In genomic region chr11:102448327-102448726, GRCm38 (mm10) we compare ENCODE assay signal across 11 mouse cellular contexts. TPM values are rescaled to one million over a fixed set of nuclear protein-coding genes. Genes with fewer than 3 reads are reported as not detected.
DNase-seq lines count a peak whose midpoint lies in the region; ATAC-seq lines count a peak whose summit lies in the region.
"Had no signal": no experiment of that assay in that cellular context is flagged by ENCODE, and none has a peak within 500 bp of the region (broad histone marks: within the 10 kb centered on the region; RNA-seq: fewer than 3 reads in every experiment).

No protein-coding gene starts in this region.

- H3K4me2 ChIP-seq in midbrain, embryonic 14.5 days (ENCODE audit: low read length), result no peak overlapping the region
- 0 out of 2 replicates have a peak overlapping the region, but pooled peaks have one; percentile 91 for H3K4me2 ChIP-seq in embryonic facial prominence, embryonic 12.5 days (replicated peaks)
- H3K4me2 ChIP-seq in neural tube, embryonic 13.5 days, result peak overlapping the region; percentile 92; the same call in 1 of the 2 replicates

- peaks cover 8% of the 10 kb centered on the region for H3K36me3 ChIP-seq in midbrain, embryonic 10.5 days
- H3K36me3 ChIP-seq in midbrain, embryonic 14.5 days (ENCODE audit: control insufficient read depth, insufficient read depth, low read length), result peaks cover 8% of the 10 kb centered on the region
- H3K36me3 ChIP-seq in embryonic facial prominence, embryonic 12.5 days, result peaks cover 6% of the 10 kb centered on the region; the same call in 1 of the 2 replicates
- peaks cover 6% of the 10 kb centered on the region for H3K36me3 ChIP-seq in neural tube, embryonic 13.5 days

- WGBS in midbrain, embryonic 10.5 days, result 7% methylated on average over 8 of the region's 8 CpGs
- 12% methylated on average over 8 of the region's 8 CpGs for WGBS in midbrain, embryonic 14.5 days
- 16% methylated on average over 8 of the region's 8 CpGs for WGBS in embryonic facial prominence, embryonic 12.5 days
- 11% methylated on average over 8 of the region's 8 CpGs for WGBS in neural tube, embryonic 13.5 days

- ATAC-seq in midbrain, embryonic 14.5 days (ENCODE audit: low FRiP score, low TSS enrichment), result no peak
- ATAC-seq in embryonic facial prominence, embryonic 12.5 days (ENCODE audit: insufficient number of reproducible peaks, insufficient read depth, low FRiP score, low TSS enrichment), result no peak
- ATAC-seq in neural tube, embryonic 13.5 days (ENCODE audit: low read depth), result no peak
- ATAC-seq: CD4-positive, CD25-positive, alpha-beta regulatory T cell, adult 4 months had no signal

- H3K9me3 ChIP-seq in midbrain, embryonic 10.5 days (replicated peaks), result no peaks in the 10 kb centered on the region
- no peaks in the 10 kb centered on the region for H3K9me3 ChIP-seq in midbrain, embryonic 14.5 days (ENCODE audit: control insufficient read depth, low read length)
- no peaks in the 10 kb centered on the region for H3K9me3 ChIP-seq in embryonic facial prominence, embryonic 12.5 days
- no peaks in the 10 kb centered on the region for H3K9me3 ChIP-seq in neural tube, embryonic 13.5 days

- H3K27me3 ChIP-seq in midbrain, embryonic 10.5 days (ENCODE audit: low read depth, poor library complexity, severe bottlenecking), result peaks cover 52% of the 10 kb centered on the region
- H3K27me3 ChIP-seq in midbrain, embryonic 14.5 days (ENCODE audit: control insufficient read depth, insufficient read depth, low read length), result no peaks in the 10 kb centered on the region
- peaks cover 18% of the 10 kb centered on the region for H3K27me3 ChIP-seq in embryonic facial prominence, embryonic 12.5 days
- H3K27me3 ChIP-seq in neural tube, embryonic 13.5 days, result peaks cover 42% of the 10 kb centered on the region

- H3K9ac ChIP-seq in midbrain, embryonic 14.5 days (replicated peaks; ENCODE audit: low read length), result no peak overlapping the region
- no peak overlapping the region for H3K9ac ChIP-seq in embryonic facial prominence, embryonic 12.5 days
- 0 out of 2 replicates have a peak overlapping the region, but pooled peaks have one; percentile 12 for H3K9ac ChIP-seq in neural tube, embryonic 13.5 days

- peaks cover 63% of the 10 kb centered on the region for H3K4me1 ChIP-seq in midbrain, embryonic 10.5 days
- peaks cover 30% of the 10 kb centered on the region for H3K4me1 ChIP-seq in midbrain, embryonic 14.5 days (ENCODE audit: control insufficient read depth, insufficient read depth, low read length)
- peaks cover 35% of the 10 kb centered on the region for H3K4me1 ChIP-seq in embryonic facial prominence, embryonic 12.5 days
- H3K4me1 ChIP-seq in neural tube, embryonic 13.5 days (replicated peaks), result peaks cover 44% of the 10 kb centered on the region

- no peak overlapping the region for H3K27ac ChIP-seq in midbrain, embryonic 10.5 days (replicated peaks)
- no peak overlapping the region for H3K27ac ChIP-seq in midbrain, embryonic 14.5 days (replicated peaks; ENCODE audit: low read depth, low read length)
- no peak overlapping the region for H3K27ac ChIP-seq in embryonic facial prominence, embryonic 12.5 days
- H3K27ac ChIP-seq in neural tube, embryonic 13.5 days (replicated peaks), result no peak overlapping the region
- H3K27ac ChIP-seq: macrophage had no signal

- peak; percentile 51 to 65 for DNase-seq in frontal cortex, postnatal 36 days (ENCODE audit: low spot score in 2 of 2)
- DNase-seq in frontal cortex, postnatal 10 days (ENCODE audit: low spot score in 2 of 2), result no peak
- no peak for DNase-seq in midbrain, embryonic 10.5 days (ENCODE audit: low spot score)
- DNase-seq in midbrain, embryonic 14.5 days, result no peak
- no peak for DNase-seq in urinary bladder, adult 2 months (ENCODE audit: low spot score)
- DNase-seq in adrenal gland, adult (ENCODE audit: inconsistent age in 2 of 2, low spot score in 1 of 2), result no peak
- DNase-seq: adrenal gland, postnatal 36 days had no signal

- H3K4me3 ChIP-seq in midbrain, embryonic 10.5 days, result peak overlapping the region; percentile 97; the same call in 1 of the 2 replicates
- no peak overlapping the region for H3K4me3 ChIP-seq in midbrain, embryonic 14.5 days (replicated peaks; ENCODE audit: low read depth, low read length)
- H3K4me3 ChIP-seq in embryonic facial prominence, embryonic 12.5 days, result no peak overlapping the region
- no peak overlapping the region for H3K4me3 ChIP-seq in neural tube, embryonic 13.5 days

RNA-seq across cellular contexts. Expression of gene Fam171a2, which starts 0.8 kb away (rescaled TPM):
- polyA plus RNA-seq in midbrain, embryonic 10.5 days (2016; fragmentation: Nextera tagmentation; extraction: Ambion mirVana), result 3.0 and 4.0 TPM in 2 replicates
- 28.6 and 50.4 TPM in 2 replicates for polyA plus RNA-seq in midbrain, embryonic 14.5 days (2014; fragmentation: Nextera tagmentation; extraction: Ambion mirVana)
- 13.5 and 15.3 TPM in 2 replicates for polyA plus RNA-seq in embryonic facial prominence, embryonic 12.5 days (2016; fragmentation: Nextera tagmentation; extraction: Ambion mirVana)
- polyA plus RNA-seq in neural tube, embryonic 13.5 days (2015; fragmentation: Nextera tagmentation; extraction: Ambion mirVana), result 20.3 and 21.6 TPM in 2 replicates
- 6.9 and 10.4 TPM in 2 replicates for polyA plus RNA-seq in urinary bladder, adult 2 months (2012; rRNA removed)
- polyA plus RNA-seq: CD4-positive, CD25-positive, alpha-beta regulatory T cell, adult 4 months; macrophage had no signal

RNA-seq across cellular contexts. Expression of gene Grn, which starts 18.2 kb away (rescaled TPM):
- 63.5 and 77.1 TPM in 2 replicates for polyA plus RNA-seq in midbrain, embryonic 10.5 days (2016; fragmentation: Nextera tagmentation; extraction: Ambion mirVana)
- 33.1 and 45.5 TPM in 2 replicates for polyA plus RNA-seq in midbrain, embryonic 14.5 days (2014; fragmentation: Nextera tagmentation; extraction: Ambion mirVana)
- polyA plus RNA-seq in embryonic facial prominence, embryonic 12.5 days (2016; fragmentation: Nextera tagmentation; extraction: Ambion mirVana), result 116 and 126 TPM in 2 replicates
- 83.3 and 88.6 TPM in 2 replicates for polyA plus RNA-seq in neural tube, embryonic 13.5 days (2015; fragmentation: Nextera tagmentation; extraction: Ambion mirVana)
- polyA plus RNA-seq in urinary bladder, adult 2 months (2012; rRNA removed), result 190 and 251 TPM in 2 replicates

RNA-seq across cellular contexts. Expression of gene Itga2b, which starts 21.6 kb away (rescaled TPM):
- 5.8 and 6.9 TPM in 2 replicates for polyA plus RNA-seq in midbrain, embryonic 10.5 days (2016; fragmentation: Nextera tagmentation; extraction: Ambion mirVana)
- polyA plus RNA-seq in midbrain, embryonic 14.5 days (2014; fragmentation: Nextera tagmentation; extraction: Ambion mirVana), result 5.4 and 7.7 TPM in 2 replicates
- 6.8 and 8.3 TPM in 2 replicates for polyA plus RNA-seq in embryonic facial prominence, embryonic 12.5 days (2016; fragmentation: Nextera tagmentation; extraction: Ambion mirVana)
- 5.7 and 6.2 TPM in 2 replicates for polyA plus RNA-seq in neural tube, embryonic 13.5 days (2015; fragmentation: Nextera tagmentation; extraction: Ambion mirVana)
- polyA plus RNA-seq in urinary bladder, adult 2 months (2012; rRNA removed), result 5.7 and 7.2 TPM in 2 replicates

RNA-seq across cellular contexts. Expression of gene Slc25a39, which starts 40.6 kb away (rescaled TPM):
- polyA plus RNA-seq in midbrain, embryonic 10.5 days (2016; fragmentation: Nextera tagmentation; extraction: Ambion mirVana), result 234 and 249 TPM in 2 replicates
- 132 and 144 TPM in 2 replicates for polyA plus RNA-seq in midbrain, embryonic 14.5 days (2014; fragmentation: Nextera tagmentation; extraction: Ambion mirVana)
- polyA plus RNA-seq in embryonic facial prominence, embryonic 12.5 days (2016; fragmentation: Nextera tagmentation; extraction: Ambion mirVana), result 188 and 189 TPM in 2 replicates
- 154 TPM in 2 replicates for polyA plus RNA-seq in neural tube, embryonic 13.5 days (2015; fragmentation: Nextera tagmentation; extraction: Ambion mirVana)
- 80.3 and 88.2 TPM in 2 replicates for polyA plus RNA-seq in urinary bladder, adult 2 months (2012; rRNA removed)

RNA-seq across cellular contexts. Expression of gene Rundc3a, which starts 55.1 kb away (rescaled TPM):
- 21.5 and 40.7 TPM in 2 replicates for polyA plus RNA-seq in midbrain, embryonic 10.5 days (2016; fragmentation: Nextera tagmentation; extraction: Ambion mirVana)
- 113 and 165 TPM in 2 replicates for polyA plus RNA-seq in midbrain, embryonic 14.5 days (2014; fragmentation: Nextera tagmentation; extraction: Ambion mirVana)
- 15.9 and 20.4 TPM in 2 replicates for polyA plus RNA-seq in embryonic facial prominence, embryonic 12.5 days (2016; fragmentation: Nextera tagmentation; extraction: Ambion mirVana)
- 156 and 161 TPM in 2 replicates for polyA plus RNA-seq in neural tube, embryonic 13.5 days (2015; fragmentation: Nextera tagmentation; extraction: Ambion mirVana)
- polyA plus RNA-seq in urinary bladder, adult 2 months (2012; rRNA removed), result 1.4 and 2.9 TPM in 2 replicates

Comparison
In these comparisons a context has a peak if more than half of its experiments do, and no peak if none do; other contexts are left out.
1. DNase-seq: peak in frontal cortex, postnatal 36 days (2 of 2); none in frontal cortex, postnatal 10 days (0 of 2), midbrain, embryonic 10.5 days (single experiment), midbrain, embryonic 14.5 days (single experiment), urinary bladder, adult 2 months (single experiment) and adrenal gland, adult (0 of 2).